In genomic region chr4:106837425-106837824, GRCm38 (mm10) we compare ENCODE assay signal across 8 mouse cellular contexts. TPM values are rescaled to one million over a fixed set of nuclear protein-coding genes. Genes with fewer than 3 reads are reported as not detected.
A peak's percentile ranks its signal among the peaks of the same experiment; 100 is the strongest.
DNase-seq lines count a peak whose midpoint lies in the region; ATAC-seq and TF ChIP-seq lines count a peak whose summit lies in the region.

No protein-coding gene starts in this region.

- H3K4me3 ChIP-seq in heart, embryonic 10.5 days, result peak overlapping the region; percentile 77
- peak overlapping the region; percentile 73 for H3K4me3 ChIP-seq in E14TG2a.4 (replicated peaks; ENCODE audit: low read length)
- peak overlapping the region; percentile 31 for H3K4me3 ChIP-seq in forebrain, postnatal 0 days (ENCODE audit: low read depth, low read length)
- no peak overlapping the region for H3K4me3 ChIP-seq in liver, embryonic 14.5 days (ENCODE audit: insufficient read depth in 1 of 2, low read depth in 2 of 2, low read length in 2 of 2)

- peaks cover 12% of the 10 kb centered on the region for H3K27me3 ChIP-seq in heart, embryonic 10.5 days (ENCODE audit: insufficient read depth, poor library complexity, severe bottlenecking)
- 0 out of 2 replicates have a peak, but pooled peaks cover 9% of the 10 kb centered on the region for H3K27me3 ChIP-seq in E14TG2a.4 (ENCODE audit: insufficient read depth, low read length)
- no peaks in the 10 kb centered on the region for H3K27me3 ChIP-seq in forebrain, postnatal 0 days (ENCODE audit: insufficient read depth, low read length)
- no peaks in the 10 kb centered on the region; the same call in 1 of the 2 replicates for H3K27me3 ChIP-seq in liver, embryonic 14.5 days (ENCODE audit: control insufficient read depth, insufficient read depth, low read length)

- no peaks in the 10 kb centered on the region for H3K9me3 ChIP-seq in heart, embryonic 10.5 days
- no peaks in the 10 kb centered on the region for H3K9me3 ChIP-seq in E14TG2a.4 (ENCODE audit: low read length)
- no peaks in the 10 kb centered on the region for H3K9me3 ChIP-seq in forebrain, postnatal 0 days (ENCODE audit: low read length)
- H3K9me3 ChIP-seq in liver, embryonic 14.5 days (ENCODE audit: control insufficient read depth, low read length), result no peaks in the 10 kb centered on the region

- ATAC-seq in forebrain, postnatal 0 days, result no peak
- no peak for ATAC-seq in liver, embryonic 14.5 days (ENCODE audit: insufficient read depth)
- no peak for ATAC-seq in frontal cortex, adult (ENCODE audit: low TSS enrichment)

- intact Hi-C loops in heart, postnatal 36 days (cut with DNase I), result no loop called here
- intact Hi-C loops in left cerebral cortex, postnatal 25 days (cut with DNase I), result loop anchor here (5.0 kb wide), 2 partner anchors 210 kb away; no protein-coding TSS in a partner anchor

- no peaks in the 10 kb centered on the region for H3K36me3 ChIP-seq in heart, embryonic 10.5 days
- H3K36me3 ChIP-seq in E14TG2a.4 (ENCODE audit: insufficient read depth, low read length), result no peaks in the 10 kb centered on the region; the same call in 1 of the 2 replicates
- H3K36me3 ChIP-seq in forebrain, postnatal 0 days (ENCODE audit: insufficient read depth), result no peaks in the 10 kb centered on the region
- H3K36me3 ChIP-seq in liver, embryonic 14.5 days (replicated peaks; ENCODE audit: control insufficient read depth, insufficient read depth, low read depth), result no peaks in the 10 kb centered on the region

- peaks cover 49% of the 10 kb centered on the region for H3K4me1 ChIP-seq in heart, embryonic 10.5 days
- peaks cover 71% of the 10 kb centered on the region for H3K4me1 ChIP-seq in E14TG2a.4 (replicated peaks; ENCODE audit: low read depth, low read length)
- peaks cover 15% of the 10 kb centered on the region for H3K4me1 ChIP-seq in forebrain, postnatal 0 days (ENCODE audit: insufficient read depth)
- H3K4me1 ChIP-seq in liver, embryonic 14.5 days (replicated peaks; ENCODE audit: control insufficient read depth in 2 of 2, insufficient read depth in 2 of 2, low read length in 1 of 2), result peaks cover 4 to 15% of the 10 kb centered on the region in 2 experiments

- TF ChIP-seq CTCF in E14TG2a.4 (conservative IDR thresholded peaks at IDR 0.05; ENCODE audit: low read length), result no peak
- TF ChIP-seq CTCF in forebrain, postnatal 0 days (IDR thresholded peaks at IDR 0.05; ENCODE audit: low read depth), result no peak
- no peak for TF ChIP-seq CTCF in liver, embryonic 14.5 days (IDR thresholded peaks at IDR 0.05; ENCODE audit: low read depth)

- peak; percentile 72 for DNase-seq in heart, embryonic 10.5 days (ENCODE audit: low spot score)
- DNase-seq in heart, postnatal 36 days, result no peak
- no peak for DNase-seq in forebrain, postnatal 0 days
- DNase-seq in liver, embryonic 14.5 days (ENCODE audit: low read depth in 3 of 3, low spot score in 3 of 3), result no peak
- no peak for DNase-seq in left cerebral cortex, postnatal 25 days (ENCODE audit: low spot score in 2 of 2)
- no peak for DNase-seq in urinary bladder, adult 18-20 months (ENCODE audit: low spot score in 2 of 2)

- H3K9ac ChIP-seq in forebrain, postnatal 0 days, result peak overlapping the region; percentile 56
- no peak overlapping the region; the same call in 1 of the 2 replicates for H3K9ac ChIP-seq in liver, embryonic 14.5 days (replicated peaks)

- H3K4me2 ChIP-seq in forebrain, postnatal 0 days (ENCODE audit: low read depth), result peak overlapping the region; percentile 95
- peak overlapping the region; percentile 62; the same call in 1 of the 2 replicates for H3K4me2 ChIP-seq in liver, embryonic 14.5 days (ENCODE audit: low read depth)

- TF ChIP-seq EP300 in liver, embryonic 14.5 days (IDR thresholded peaks at IDR 0.05; ENCODE audit: low read depth), result no peak

- H3K27ac ChIP-seq in heart, embryonic 10.5 days, result peak overlapping the region; percentile 54; the same call in 1 of the 2 replicates
- H3K27ac ChIP-seq in forebrain, postnatal 0 days (ENCODE audit: low read depth, low read length), result peak overlapping the region; percentile 42
- H3K27ac ChIP-seq in liver, embryonic 14.5 days, result no peak overlapping the region

- 7% methylated on average over 9 of the region's 9 CpGs for WGBS in heart, embryonic 10.5 days
- 6% methylated on average over 9 of the region's 9 CpGs for WGBS in forebrain, postnatal 0 days
- WGBS in liver, embryonic 14.5 days (ENCODE audit: insufficient replicate concordance), result 10% methylated on average over 9 of the region's 9 CpGs

RNA-seq across cellular contexts. Expression of gene Acot11, which starts 32.6 kb away (rescaled TPM):
- 3.5 and 5.6 TPM in 2 replicates for polyA plus RNA-seq in heart, embryonic 10.5 days (2016; fragmentation: Nextera tagmentation; extraction: Ambion mirVana)
- 10 to 100 TPM; 34.3 to 39.8 TPM for total RNA-seq in heart, postnatal 36 days (2021)
- 3.4 and 5.5 TPM in 2 replicates for total RNA-seq in forebrain, postnatal 0 days (2014; rRNA removed)
- 0.75 and 1.2 TPM in 2 replicates for polyA plus RNA-seq in forebrain, postnatal 0 days (2015; fragmentation: Nextera tagmentation; extraction: Ambion mirVana)
- 3.9 and 4.1 TPM in 2 replicates for polyA plus RNA-seq in liver, embryonic 14.5 days (2012; rRNA removed)
- 4.1 and 5.1 TPM in 2 replicates for polyA plus RNA-seq in liver, embryonic 14.5 days (2014; fragmentation: Nextera tagmentation; extraction: Ambion mirVana)
- 10 to 100 TPM; 39.1 to 53.0 TPM for total RNA-seq in left cerebral cortex, postnatal 25 days (2021)

Comparison
In these comparisons a context has a peak if more than half of its experiments do, and no peak if none do; other contexts are left out.
1. H3K4me3 ChIP-seq: peak in heart, embryonic 10.5 days (single experiment), E14TG2a.4 (single experiment) and forebrain, postnatal 0 days (single experiment); none in liver, embryonic 14.5 days (0 of 2).